Mouse (Mus musculus): ENCODE measurements around the gene Zfhx3.

Zfhx3 gene

DNA sequence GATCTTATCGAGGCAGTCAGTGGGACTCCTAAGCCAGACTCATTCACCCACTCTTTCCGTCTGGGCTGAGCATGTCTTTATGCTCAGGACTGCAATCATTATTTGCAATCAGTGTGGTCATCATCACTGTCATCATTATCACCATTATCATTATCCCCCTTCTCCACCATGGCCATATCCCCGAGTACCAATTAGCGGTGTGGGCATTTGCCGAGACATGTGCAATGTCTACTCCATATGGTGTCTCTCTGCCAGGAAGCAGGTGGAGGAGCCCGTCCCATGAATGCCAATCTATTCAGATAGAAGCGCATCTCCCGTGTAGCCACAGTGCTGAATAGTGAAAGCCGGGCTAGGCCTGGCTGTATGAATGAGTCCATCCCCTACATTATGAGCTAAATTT is 747.2 kb downstream of the Zfhx3 start:
- DNase-seq, result no peak

DNA sequence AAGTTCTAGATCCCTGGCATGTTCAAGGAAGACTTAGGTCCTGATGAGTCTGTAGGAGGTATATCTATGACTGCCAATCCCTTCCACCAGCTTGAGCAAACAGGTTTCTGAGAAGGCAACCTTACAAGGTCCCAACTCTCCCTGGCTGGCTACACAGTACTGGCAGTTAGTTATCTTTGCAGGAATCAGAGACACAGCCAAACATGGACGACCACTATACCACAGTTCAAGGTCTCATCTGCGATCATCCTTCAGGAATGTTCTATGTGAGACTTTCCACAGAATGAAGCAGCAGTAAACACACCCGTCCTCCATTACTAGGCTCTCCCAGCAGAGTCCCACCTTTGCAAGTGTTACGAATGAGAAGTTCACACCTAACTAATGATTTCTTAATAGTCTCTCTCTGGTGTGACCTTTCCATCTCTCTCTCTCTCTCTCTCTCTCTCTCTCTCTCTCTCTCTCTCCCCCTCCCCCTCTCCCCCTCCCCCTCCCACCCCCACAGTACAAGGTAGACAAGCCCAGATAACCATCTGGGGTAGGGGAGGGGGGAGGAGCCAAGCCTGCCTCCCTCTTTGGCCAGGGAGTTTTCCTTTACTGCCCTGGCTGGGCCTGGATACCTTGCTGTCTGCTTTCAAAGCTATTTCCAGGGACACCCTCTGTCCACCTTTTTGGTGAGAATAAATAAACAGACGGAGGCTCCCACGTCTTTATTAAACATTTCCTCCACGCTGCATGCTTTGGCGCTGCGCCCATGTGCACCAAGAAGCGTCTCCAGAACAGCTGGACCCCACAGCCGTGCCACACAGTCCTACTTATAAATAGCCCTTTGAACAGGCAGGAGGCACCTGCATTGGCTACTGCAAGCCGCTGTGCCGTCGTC is 748.4 kb downstream of the Zfhx3 start:
- DNase-seq, result no peak

DNA sequence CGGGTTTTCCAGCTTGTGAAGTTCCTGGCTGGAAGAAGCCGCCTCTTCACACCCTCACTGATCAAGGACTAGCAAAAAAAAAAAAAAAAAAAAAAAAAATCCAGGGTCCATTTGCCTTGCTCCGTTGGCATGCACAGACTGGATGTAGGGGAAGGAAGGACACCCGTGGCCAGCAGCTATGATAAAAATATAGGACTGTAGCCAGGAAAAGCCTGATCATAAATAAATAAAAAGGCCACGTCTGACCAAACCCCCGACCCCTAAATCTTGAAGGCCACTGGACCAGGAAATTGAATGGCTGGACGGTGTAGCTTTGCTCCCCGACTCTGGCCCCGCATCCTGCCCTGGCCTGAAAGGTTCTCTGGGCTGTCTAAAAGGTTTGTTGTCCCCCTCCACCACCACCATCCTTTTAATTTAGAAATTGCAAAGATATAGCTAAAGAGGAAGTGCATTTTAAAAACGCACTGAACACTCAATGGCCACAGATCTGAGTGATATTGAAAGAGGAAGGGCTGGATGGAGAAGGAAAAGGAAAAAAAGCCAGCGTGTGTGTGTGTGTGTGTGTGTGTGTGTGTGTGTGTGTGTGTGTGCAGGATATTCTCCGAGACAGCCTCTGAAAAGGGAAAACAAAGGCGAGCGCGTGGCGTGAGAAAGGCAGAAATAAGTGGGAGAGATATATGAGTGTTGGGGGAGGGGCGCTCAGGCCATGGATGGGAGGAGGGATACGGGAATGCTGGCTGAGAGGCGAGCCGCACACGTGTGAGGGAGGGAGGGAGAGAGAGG is 749.2 kb downstream of the Zfhx3 start:
- DNase-seq, result no peak

DNA sequence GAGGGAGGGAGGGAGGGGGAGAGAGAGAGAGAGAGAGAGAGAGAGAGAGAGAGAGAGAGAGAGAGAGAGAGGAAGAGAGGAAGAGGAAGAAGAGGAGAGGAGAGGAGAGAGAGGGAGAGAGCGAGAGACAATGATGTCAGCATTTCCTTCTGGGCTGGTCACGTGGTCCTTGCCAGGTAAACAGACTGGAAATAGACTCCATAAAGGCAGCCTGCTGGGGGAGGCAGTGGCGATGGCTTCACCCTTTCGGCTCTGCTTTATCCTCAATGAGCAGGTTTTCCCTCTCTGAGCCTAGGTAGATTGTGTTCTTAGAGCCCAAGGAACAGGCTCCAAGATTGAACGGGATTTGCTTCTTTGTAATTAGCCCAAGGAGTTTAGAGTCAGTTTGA is 749.8 kb downstream of the Zfhx3 start:
- no peak for DNase-seq

DNA sequence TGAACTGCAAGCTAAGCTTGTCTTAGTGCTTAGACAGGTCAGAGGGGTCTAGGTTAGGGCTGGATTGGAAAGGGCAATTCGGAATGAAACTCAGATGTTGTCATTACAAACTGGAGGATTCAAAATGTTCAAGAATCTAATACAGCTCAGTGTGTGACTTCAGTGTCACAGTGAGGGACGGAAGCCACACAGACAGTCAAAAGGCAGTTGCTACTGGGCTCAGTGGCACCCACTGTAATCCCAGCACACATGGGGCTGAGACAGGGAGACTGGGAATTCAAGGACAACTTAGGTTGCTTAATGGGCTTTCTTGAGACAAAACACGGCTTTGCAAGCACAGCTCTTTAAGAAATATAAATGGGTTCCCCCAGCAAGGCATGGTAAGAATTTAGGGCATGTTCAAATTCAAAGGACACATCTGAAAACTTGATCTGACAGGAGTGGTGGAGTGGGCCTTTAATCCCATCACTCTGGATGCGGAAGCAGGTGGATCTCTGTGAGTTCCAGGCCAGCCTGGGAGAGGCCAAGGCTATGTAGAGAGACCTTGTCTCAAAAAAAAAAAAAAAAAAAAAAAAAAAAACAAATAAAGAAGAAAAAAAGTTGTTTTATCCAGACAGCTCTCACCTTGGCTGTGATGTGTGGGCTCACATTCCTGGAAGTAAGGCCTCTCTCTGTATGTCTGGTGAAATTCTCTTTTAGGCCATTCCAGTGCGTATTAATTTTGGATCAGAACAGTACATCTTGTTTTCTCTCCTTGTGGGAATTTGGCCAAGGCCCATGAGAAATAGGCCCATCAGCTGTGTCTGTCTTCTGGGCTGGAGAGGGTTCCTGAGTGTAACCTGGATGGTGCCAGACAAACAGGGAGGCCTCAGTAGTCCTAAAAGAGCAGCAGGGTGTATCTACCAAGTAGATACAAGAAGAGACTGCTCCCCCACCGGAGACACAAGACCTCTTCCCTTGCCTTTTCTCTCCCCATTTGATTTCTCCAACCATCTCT is 750.5 kb downstream of the Zfhx3 start:
- DNase-seq, result no peak

DNA sequence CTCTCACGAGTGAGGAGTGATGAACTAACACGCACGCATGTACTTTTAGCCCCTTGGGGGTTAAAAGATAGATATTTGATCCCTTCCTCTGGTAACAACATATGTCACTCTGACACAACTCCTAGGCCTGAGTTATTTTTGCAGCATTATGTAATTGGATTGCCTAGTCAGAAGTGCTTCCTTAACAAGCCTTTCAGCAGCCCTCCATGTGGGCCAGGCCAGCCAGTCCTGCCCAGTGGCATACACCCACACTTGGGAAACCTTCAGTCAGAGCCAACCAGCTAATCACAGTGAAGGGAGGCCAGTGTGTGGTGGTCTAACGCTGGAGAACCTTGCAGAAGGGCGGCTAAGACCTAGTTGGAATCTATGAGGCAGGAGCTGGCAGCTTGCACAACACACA is 751.4 kb downstream of the Zfhx3 start:
- no peak for DNase-seq

DNA sequence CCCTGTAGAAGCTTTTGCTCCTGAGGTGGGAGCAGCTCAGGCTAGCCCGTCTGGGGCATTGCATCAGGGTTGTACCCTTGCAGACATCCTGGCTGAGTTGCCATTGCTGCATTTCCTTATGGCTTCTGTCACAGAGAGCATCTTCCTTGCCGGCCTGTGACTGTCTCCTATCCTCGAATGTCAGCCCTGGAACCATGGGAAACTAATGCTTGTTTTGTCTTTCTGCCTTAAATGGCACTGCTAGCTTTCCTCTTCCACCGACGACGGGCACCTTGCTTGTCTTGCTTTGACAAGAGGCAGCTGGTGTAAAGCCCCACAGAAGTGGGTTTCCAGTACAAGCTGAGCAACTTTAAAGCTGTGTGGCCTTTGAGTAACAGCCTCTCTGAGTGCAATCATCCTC is 752.1 kb downstream of the Zfhx3 start:
- DNase-seq, result no peak

DNA sequence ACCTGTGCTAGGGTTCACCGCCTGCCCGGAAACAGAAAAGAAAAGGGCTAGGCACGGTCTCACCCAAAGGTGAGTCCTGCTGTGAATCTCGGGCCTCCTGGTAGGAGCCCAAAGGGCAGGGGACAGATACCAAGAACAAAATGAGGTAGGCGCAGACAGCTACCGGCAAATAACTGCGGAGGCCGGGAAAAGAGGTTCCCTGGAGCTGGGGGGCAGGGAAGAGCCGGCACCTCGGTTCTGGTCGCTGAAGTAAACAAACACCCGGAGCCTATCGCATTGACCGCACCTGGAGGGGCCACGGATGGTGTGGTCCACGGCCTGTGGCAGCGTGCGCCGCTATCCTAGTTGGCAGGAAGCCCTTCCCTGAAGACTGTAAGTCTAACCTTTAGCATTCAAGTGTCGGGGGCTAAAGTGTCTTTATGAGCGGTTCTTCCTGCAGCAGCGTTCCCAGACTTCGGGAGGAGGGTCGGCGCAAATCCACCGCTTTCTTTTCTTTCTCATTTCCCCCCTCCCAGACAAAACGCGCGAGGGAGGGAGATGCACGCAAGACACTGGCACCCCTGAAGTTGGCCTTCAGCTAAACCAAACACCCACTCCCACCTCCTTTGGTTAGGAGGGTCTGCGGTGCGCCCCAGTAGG is 752.9 kb downstream of the Zfhx3 start:
- no peak for DNase-seq

DNA sequence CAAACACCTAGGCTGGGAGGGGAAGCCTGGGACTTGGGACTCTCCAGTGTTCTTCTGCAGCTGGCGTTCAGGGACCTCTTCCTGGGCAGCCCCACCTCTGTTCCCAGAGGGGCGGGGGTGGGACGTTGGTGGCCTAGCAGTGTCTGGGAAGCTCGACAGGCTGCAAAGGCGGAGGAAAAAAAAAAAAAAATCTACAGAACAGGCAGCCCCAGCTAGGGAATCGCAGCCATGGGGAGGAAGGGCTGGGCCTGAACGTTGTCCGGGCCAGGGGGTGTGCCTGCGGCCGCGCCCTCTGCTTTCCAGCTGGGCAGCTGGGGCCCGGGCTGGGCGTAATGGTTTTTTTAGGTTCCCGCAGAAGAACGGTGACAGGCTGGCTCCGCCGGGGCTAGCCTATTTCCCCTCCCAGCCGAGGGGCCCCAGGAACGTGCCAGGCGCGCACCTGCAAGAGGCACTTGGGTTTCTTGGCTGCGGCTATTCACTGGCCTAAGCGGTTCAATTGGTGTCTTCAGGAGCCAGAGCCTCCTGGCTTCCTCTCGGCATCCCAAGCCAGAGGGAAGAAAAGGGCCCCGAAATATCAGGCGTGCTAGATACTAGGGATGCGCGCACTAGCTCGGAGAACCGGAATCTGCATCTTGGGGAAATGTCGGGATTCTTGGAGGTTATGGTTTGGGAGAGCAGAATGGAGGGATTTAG is 753.6 kb downstream of the Zfhx3 start:
- DNase-seq, result no peak

DNA sequence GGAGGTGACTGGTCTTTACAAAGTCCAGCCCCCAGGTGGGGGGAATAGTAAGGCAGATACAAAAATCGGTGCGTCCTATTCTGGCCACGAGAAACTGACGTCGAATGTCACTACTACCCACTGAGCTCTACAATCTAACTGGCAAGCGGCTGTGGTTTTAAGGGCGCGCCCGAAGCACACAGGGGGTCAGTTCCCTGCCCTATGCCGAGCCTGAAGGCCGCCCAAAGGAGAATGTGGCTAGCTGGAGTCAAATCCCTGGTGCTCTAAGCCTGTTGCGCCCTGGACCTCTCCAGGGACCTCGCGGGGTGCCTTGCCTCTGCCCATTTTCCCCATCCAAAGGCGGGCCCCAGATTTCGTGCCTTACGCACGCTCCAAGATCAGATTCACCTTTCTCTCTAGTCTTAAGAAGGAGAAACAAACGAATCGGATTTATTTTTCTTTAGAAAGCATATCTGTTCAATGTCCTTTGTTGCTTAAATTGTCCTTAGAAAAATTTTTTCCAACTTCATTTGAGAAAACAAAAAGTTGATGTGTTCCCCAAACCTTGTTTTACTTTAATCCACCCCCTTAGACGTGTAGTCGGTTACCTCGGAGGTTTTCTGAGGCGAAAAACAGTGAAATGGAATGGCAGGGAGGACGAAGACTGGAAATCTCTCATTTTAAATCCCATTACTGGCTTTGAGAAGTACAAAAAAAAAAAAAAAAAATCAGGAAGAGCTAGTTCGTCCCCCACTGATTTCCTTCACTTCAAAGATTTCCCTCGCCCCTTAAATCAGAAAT is 754.4 kb downstream of the Zfhx3 start:
- DNase-seq, result no peak

DNA sequence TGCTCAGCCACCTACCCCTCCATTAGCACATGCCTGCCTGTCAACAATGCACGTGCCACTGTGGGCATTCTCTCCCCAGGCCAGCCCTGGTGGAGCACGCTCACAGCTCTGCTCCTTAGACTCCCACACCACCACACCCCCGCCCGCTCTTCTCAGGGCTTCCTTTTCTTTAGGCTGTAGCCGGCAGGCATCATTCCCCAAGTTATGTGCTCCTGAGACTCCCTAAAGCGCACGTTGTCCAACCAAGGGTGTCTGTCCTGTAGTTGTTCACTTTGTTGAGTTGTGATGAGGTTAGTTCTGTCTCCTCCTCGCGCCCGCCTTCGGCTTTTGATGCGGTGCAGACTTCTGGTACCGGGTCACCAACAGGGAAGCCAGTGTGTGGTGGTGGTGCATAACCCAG is 755.1 kb downstream of the Zfhx3 start:
- DNase-seq, result no peak

DNA sequence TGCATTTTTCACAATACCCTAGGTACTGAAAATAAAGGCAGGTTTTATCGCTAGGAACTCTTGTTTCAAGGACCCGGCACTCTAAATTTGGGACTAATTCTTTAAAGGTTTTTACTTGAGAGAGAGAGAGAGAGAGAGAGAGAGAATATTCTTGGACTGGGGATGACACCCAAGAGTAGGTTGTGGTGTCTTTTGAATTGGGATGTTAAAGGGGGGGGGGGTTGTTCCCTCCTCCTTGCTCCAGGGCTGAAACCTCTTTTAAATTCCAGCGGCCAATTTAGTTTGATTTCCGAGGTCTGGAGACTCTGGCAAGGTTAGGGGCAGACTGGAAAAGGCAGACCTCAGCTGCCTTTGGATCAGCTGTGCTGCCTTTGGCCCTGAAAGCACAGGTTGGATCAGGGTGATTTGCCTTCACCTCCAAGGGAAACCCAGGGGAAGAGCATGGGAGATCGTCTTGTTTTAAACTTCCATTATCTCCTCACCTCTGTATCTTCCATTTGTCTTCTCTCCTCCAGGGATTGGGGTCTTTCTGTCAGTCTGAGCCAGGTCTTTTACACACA is 755.7 kb downstream of the Zfhx3 start:
- no peak for DNase-seq

DNA sequence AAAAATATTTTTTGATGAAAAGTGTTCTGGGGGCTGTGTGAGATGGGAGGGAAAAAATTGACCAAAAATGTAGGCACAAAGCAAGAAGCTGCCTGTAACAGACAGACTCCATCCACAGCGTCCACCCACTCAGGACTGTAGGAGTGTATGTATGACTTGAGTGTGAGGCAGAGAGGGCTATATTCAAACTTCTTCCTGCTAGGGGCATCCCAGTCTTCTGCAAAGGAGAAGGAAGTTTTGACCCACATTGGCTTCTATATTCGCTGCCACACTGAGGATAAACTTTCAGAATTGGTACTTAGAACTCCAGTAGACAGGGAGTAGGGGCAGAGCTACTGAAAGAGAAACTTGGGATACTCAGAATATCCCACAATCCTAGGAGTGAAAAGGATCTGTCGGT is 756.6 kb downstream of the Zfhx3 start:
- DNase-seq, result no peak

DNA sequence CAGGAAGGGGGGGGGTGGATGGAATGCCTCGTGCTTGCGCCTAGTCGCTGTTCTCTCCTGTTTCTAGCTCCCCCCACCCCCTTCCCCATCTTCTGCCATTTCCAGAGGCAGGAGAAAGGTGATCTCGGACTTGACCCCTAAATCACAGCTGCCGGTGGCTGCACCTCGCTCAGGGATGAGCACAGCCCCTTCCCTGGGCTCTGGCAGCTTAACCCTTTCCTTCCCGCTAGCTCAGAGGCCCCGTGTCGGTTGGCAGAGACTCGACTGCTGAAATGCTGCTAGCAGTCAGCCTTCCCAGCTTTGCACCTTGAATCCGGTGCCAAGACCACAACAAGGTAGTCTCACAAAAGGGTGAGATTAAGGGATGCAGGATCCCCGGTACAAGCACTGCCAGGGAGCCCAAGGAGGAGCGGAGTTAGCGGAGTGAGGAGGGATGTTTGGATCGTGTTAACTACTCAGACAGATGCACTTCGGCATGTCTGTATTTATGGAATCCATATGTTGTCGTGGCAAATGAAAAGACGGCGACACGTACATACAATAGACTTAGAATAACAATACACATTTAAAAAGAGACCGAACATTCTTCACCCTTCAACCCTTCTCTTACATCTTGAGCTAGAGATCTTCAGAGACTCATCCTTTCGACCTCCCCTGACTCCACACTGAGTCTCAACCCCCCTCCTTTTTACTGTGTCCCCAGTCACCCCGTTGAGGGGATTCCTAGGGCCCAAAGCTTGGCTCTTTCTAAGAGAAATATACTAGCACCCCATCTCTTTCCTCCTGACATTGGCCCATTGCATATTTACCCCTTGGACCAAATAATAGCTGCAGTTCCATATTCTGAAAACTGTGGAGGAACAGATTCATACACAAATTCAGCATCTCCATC is 757.3 kb downstream of the Zfhx3 start:
- no peak for DNase-seq

DNA sequence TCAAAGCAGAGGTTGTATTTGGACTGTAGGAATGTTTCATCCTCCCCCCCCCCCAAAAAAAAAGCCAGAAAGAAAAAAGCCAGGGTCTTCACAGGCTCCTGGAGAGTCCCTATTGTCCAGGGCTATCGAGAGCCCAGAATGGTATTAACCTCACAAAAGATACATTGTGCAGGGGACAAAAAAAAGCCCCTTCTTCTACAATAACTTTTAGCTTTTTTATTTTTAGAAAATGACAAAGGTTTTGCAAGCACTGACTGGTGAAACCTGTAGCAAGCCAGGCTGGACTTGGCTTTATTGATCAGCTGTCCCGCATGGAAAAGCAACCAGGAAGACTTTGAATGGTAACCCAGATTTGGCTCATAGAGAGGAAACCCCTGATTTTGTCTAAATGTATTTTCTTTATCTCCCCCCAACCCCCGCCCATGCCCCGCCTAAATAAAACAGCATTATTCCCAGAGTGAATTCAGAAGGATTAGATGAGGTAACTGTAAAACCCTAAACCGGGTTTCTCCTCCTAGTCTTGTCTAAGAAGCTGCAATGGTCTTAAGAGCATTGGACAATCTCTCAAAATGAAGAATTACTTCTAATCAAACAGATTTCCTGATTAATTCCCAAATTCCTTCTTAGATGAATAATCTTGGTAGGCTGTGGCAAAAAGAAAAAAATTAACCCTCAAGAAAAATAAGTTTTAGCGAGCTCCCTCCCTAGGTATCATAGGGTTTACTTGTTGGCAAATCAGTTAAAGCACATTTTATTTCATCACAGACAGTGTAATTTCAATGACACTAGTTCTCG is 759.1 kb downstream of the Zfhx3 start:
- DNase-seq, result no peak

DNA sequence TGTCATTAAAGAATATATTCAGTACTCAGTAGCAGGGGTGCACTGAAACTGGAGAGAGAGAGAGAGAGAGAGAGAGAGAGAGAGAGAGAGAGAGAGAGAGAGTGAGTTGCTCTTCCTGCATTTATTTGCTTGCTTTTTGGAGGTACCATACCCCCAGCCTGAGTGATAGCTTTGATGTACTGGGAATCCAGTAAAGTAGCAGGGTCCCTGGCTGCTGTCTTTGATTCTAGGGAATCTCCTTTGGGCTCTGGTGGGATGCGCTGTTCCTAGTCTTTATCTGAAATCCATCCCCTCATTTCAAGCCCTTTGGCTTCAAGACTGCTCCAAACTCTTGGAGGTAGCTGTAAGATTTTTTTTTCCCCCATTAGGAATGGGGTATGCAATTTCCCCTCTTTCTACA is 759.8 kb downstream of the Zfhx3 start:
- no peak for DNase-seq

DNA sequence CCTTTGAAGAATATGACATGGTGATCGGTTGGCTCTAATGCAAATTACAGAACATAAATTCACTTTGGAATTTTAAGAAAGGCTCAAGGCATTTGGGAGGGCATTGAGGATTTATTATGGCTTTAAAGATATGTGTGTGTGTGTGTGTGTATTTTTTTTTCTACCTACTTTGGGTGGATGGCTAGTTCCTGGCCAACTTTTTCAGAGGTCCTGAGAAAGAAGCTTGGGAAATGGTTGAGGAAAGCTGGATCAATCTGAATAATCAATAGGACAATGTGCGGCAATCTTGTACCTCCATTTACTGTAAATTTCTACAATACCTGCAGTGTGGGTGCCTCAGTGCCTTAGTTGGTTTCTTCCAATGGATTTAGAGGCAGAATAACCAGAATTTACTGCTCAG is 763.3 kb downstream of the Zfhx3 start:
- no peak for DNase-seq

DNA sequence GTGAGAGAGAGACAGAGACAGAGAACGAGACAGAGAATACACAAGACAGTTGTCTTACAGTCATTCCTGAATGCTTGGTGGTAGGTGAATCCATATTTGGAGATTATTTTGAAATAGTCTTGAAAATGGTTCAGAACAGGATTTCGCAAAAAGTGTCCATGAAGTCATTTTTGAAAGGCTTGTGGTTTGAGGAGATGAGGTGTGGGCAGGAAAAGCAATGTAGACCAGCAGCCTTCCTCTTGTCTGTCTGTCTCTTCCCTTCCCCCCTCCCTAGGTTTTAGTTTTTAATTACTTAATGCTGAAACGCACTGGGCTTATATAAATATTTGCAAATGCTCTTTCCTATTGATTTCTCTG is 764.0 kb downstream of the Zfhx3 start:
- DNase-seq, result no peak

Data from thymus, adult 18-20 months (tissue).